Mouse (Mus musculus): ENCODE data around the gene Ccar1.
"Not testable (repeated sequence)": the region's sequence is repeated elsewhere in the genome, so short reads cannot be mapped to it uniquely, and the experiment has no call there.

Ccar1 gene

DNA sequence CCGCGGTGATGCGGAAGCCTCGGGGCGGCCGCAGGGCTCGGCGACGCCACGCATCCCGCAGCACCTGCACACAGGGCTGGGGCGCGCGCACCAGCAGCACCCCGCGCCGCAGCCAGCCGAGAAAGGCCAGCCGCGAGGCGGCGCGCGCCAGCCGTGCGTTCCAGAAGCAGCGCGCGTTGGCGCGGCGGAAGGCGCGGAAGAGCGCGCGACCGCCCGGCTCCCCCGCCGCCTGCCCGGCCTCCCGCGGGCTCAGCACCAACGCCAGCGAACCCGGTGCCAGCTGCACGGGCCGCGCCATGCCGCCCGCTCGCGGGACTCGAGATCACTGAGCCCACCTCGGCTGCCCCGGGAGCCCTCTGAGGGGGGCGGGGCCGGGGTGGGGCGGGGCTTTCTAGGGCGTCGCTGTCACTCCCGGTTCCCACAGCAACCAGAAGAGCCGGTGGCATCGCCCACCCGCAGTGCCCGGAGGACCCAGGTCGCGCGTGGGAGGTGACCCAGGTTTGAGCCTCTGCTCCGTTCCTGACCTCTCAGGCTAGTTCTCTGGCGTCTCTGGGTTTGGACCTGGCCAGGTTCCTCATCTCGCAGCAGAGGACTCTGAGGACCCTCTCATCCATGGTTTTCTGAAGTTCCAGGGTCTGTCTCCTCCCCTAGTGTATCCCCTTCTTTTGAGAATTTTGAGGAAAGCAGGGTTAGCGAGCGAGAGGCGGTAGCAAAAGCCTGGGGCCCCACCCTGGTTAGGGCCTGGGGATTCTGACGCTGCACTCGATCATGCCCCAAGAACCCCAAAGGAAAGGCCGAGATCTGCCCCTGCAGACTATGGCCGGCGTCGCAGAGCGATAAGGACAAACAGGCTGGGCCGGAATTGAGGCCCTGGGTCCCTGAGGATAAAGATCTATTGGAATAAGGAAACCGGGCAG lies 66.1 kb downstream of the Ccar1 start, which contains the start of gene Stox1:
TSS of gene Stox1 (minus strand) at position 358 of the 917 bp plus-strand sequence.
- in situ Hi-C loops (cut with MboI) = no loop called here

GRCm38 (mm10) chr10:62724936-62725335 lies 67.2 kb downstream of the Ccar1 start:
- in situ Hi-C loops (cut with MboI) = no loop called here

- in situ Hi-C loops (cut with MboI) = no loop called here
Measured at GRCm38 (mm10) chr10:62722701-62723100, 69.4 kb downstream of the Ccar1 start.

DNA sequence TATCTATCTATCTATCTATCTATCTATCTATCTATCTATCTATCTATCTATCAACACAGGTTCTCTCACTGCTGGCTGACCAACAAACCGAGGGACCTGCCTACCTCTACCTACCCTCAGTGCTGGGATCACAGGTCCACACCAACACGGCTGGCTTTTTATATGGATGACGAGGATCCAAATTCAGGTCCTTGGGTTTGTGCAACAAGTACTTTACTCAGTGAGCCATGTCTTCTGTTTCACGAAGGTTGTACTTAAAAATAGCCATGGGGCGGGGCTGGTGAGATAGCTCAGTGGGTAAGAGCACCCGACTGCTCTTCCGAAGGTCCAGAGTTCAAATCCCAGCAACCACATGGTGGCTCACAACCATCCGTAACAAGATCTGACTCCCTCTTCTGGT lies 71.5 kb downstream of the Ccar1 start:
- in situ Hi-C loops (cut with MboI) = not testable (repeated sequence)

DNA sequence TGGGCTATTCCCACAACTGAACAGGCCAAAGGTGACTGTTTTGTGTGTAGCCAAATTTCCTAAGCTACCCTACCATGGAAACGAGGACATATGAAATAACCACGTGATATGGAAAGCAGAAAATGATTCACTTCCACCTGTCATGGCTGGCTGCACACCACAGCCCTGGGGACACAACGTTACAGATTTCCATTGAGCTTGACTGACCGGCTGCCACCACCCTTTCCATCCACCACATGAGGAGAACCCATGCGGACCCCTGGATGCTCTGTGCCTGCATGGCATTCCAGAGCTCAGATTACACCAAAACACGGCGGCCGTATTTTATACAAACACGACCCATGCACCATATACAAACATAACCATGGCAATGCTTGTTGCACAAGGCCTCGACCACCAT lies 78.6 kb downstream of the Ccar1 start:
- in situ Hi-C loops (cut with MboI) = no loop called here

DNA sequence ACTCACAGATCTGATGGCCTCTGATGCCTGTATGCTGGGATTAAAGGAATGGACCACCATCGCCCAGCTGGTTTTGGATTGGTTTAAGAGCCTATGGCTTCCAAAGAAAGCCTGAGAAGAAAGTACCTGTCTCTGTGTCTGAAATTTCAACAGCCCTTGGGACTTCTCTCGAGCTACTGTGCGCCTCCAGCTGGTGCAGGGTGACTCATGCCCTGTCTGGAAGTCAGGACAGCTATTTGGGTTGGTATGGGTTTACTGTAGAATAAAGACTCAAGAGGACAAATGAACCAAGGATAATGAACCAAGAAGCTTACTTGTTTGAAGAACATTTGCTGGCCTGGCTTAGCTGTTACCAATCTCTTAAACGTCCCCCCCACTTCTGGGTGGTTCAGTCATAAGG lies 88.5 kb downstream of the Ccar1 start:
- in situ Hi-C loops (cut with MboI) = no loop called here

- in situ Hi-C loops (cut with MboI) = no loop called here
Measured at GRCm38 (mm10) chr10:62702436-62702835, 89.7 kb downstream of the Ccar1 start.
